Mouse (Mus musculus) monocyte, adult 5-6 weeks (primary cell): ENCODE measurements around the gene Fbln2. TPM values are rescaled to one million over a fixed set of nuclear protein-coding genes. Genes with fewer than 3 reads are reported as not detected.

Source experiments
- ATAC-seq: fragments of 153-309, 156-312 bp; replicated peaks from 2 replicates; pipeline ENCODE4 v1.8.0; 2017; ENCODE audit warnings: mild to moderate bottlenecking; ENCODE audit not compliant: low TSS enrichment, insufficient number of reproducible peaks, severe bottlenecking, poor library complexity, low FRiP score
- total RNA-seq: library from RNA; stranded (forward); fragments of 200-1000, 200-491, 200-594 nt; gene quantifications from 3 replicates; pipeline ENCODE4 v1.2.3, GENCODE M21; 2017

The Fbln2 gene
- total RNA-seq, 1 experiment from 2014 or later, result not detected

GRCm38 (mm10) chr6:91220062-91220461, 7.8 kb downstream of the Fbln2 start:
- ATAC-seq, result no peak

DNA sequence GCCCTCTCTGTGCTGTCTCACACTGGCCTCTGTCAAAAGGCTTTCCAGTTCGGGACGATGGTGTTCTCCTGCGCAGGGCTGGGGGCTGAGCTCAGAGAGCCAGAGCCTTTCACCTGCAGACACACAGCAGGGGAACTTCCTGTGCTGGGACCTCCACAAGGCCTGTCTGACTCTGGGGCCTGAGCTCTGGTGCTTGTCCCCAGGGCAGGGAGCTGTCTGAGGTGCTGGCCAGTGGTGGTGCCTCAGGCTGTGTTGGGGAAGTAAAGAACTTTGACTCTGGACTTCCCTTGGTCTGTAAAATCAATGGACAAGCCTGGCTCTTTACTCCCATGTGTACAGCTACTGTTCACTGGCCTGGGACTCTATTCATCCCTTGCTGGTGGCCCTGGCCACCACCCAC, 8.8 kb downstream of the Fbln2 start:
- no peak for ATAC-seq

DNA sequence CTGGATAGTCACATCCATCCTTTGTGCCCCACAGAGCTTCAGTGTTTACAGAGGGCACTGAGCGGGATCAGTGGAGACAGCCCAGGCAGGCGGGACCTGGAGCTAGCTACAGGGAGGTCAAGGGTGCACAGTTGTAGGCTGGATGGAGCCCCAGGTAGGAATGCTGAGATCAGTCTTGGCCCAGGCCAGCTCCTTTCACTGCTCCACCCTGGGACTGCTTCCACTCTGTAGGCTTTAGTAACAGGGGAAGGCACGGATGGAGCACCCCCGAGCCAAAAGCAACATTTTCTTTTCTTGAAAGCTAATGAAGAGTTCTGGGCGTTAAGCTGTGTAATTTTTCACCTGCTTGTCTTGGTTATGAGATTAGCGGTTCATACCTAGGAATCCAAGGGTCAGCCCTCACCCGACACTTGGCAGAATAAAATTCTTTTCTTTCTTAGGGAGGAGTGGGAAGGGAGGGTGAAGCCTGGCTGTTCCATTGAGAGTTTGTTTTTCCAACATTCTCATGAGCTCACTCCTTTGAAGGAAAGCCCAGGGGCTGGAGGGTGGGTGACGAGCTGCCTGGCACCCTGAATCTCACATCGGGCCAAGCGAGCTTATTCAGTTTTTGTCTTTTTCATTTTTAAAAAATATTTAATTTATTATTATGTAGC, 10.6 kb downstream of the Fbln2 start:
- no peak for ATAC-seq

DNA sequence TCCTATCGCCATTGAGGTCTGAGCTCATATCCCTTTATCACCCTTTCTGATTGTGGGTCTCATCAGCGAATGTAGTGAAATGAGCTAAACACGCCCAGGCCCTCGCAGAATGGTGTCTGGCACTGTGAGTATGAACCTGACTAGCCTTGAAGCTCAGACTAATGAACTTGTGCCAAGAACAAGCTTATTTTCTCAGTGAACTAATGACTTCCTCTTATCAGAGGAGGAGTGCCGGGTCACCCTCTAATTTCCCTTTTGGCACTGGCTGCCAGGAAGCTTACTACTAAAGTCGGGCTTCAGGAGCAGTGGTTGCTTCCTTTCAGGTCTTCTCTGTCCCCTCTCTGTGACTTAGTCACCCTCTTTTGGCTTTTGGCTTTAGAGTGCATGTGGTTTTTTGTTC, 12.7 kb downstream of the Fbln2 start:
- no peak for ATAC-seq

DNA sequence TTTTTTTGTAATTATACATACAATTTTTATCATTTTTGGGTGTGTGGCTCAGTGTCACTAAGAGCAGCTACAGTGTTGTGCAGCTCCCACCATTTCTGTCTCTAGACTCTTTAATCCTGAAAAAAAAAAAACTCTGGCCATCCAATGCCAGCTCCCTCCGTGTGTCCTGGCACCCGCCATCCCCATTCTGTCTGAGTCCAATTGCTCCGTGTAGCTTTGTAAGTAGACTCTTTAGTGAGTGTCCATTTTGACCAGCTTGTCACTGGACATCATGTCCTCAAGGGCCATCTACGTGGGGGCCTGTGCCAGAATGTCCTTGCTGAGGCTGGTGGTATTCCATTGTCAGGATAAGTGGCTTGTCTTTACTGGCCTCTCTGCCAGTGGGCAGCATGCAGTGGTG, 13.1 kb downstream of the Fbln2 start:
- no peak for ATAC-seq

GRCm38 (mm10) chr6:91226058-91226457, 13.8 kb downstream of the Fbln2 start:
- no peak for ATAC-seq

- ATAC-seq, result no peak
Measured at GRCm38 (mm10) chr6:91228980-91229379, 16.7 kb downstream of the Fbln2 start.

DNA sequence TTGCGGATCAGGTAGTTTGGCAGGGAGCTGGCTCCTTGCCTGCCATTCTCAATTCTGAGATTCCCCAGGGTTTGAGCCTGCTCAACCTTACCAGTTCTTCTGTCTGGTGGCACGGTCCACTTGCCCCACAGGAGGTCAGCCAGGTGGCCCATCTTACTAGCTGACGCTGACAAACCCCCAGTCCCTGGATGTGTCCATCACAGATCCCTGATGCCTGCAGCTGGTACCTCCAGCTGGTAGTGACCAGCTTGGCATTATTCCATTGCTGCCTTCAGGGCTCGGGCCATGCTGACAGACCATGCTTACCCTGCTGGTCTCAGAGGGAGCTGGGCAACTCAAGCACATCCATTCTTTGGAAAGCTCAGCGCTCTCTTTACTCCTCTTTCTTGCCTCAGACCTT, 18.7 kb downstream of the Fbln2 start:
- ATAC-seq, result no peak

DNA sequence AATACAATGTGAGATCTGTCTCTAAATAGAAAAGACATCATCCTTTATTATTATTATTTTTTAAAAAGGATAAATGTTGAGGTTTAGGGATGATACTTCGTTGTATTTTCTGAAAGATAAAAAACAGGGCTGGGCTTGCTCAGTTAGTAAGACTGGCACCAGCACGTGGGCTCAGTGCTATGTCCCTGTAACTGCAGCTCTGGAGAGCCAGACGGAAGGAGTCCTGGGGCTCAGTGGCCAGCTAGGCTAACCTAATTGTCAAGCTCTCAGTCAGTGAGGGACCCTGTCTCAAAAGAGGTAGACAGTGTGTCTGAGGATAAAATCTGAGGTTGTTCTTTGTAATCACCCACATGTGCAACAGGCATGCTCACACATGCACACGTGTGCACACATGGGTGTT, 19.3 kb downstream of the Fbln2 start:
- ATAC-seq, result no peak

DNA sequence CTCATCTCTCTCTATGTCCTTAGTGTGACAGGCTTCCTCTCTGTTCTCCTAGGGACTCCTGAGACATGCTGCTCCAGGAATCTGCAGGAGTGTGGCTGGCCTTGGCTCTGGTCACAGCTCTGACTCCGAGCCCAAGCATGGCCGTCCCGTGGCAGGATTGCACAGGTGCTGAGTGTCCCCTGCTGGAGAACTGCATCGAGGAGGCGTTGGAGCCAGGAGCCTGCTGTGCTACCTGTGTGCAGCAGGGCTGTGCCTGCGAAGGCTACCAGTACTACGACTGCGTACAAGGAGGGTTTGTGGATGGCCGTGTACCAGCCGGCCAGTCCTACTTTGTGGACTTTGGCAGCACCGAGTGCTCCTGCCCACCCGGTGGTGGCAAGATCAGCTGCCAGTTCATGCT, 20.8 kb downstream of the Fbln2 start:
- ATAC-seq, result no peak

GRCm38 (mm10) chr6:91233424-91234015, 21.3 kb downstream of the Fbln2 start:
- ATAC-seq, result no peak

DNA sequence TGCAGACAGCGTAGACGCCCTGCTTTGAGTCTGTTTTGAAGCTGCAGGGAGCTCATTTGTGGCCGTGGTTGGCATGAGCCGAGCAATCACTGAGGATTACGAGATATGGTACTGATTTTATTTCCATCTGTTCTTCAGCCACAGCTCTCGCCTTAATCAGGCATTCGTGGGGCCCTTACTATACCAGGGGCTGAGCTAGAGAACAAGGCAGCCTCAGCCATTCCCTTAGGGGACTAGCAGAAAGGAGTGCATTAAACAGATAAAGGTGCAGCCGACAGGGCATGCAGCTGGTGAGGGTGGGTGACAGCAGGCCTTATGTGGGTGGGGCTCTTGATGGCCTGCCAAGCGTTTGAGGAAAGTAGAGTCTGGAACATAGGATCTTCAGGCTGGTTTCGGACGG, 23.8 kb downstream of the Fbln2 start:
- no peak for ATAC-seq

GRCm38 (mm10) chr6:91236429-91236828, 24.2 kb downstream of the Fbln2 start:
- no peak for ATAC-seq

DNA sequence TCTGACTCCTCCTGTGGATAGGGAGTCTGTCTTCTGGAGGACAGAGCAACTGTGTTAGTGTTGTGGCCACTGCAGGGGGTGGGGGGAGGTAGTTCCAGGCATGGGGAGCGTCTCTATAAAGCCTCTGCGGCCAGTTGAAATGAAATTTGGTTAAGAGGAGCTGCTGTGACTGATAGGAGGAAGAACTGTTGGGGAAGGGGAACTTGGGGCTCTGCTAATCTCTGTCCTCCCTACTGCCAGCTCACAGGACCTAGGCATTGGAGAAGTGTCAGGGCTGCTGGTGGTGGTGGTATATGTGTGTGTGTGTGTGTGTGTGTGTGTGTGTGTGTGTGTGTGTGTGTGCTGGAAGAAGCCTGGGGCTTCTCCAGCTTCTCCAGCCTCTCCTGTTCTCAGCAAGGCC, 25.0 kb downstream of the Fbln2 start:
- ATAC-seq, result no peak

DNA sequence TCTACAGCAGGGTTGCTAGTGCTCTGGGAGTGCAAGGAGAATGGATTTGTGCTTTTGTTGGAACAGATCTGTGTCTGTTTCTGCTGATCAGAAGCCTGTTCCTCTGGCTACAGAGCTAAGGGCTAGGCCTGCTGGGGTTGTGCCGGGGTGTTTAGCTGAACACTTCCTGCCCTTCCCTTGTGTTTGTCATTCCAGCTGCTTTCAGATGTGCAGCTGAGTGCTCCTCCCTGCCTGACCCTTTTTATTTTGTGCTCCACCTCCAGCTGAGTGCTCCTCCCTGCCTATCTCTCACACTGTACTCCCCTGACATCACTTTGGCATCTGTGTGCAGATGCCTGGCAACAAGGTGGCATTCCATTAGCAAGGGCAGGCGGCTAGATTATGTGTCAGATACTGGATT, 28.3 kb downstream of the Fbln2 start:
- no peak for ATAC-seq

- no peak for ATAC-seq
Measured at GRCm38 (mm10) chr6:91240964-91241363, 28.7 kb downstream of the Fbln2 start.

DNA sequence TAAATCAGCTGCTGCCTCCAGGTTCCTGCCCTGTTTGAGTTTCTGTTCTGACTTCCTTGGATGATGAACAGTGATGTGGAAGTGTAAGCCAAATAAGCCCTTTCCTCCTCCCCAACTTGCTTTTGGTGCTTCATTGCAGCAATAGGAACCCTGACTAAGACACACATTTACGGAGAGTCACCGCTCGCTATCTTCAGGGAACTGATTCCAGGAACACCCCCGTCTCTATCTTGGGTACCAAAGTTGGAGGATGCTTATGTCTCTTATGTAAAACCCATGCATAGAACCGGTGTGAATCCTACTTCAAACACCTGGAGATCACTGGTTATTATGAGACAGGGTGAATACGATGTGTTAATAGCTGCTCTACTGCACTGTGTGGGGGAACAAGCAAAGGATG, 31.1 kb downstream of the Fbln2 start:
- no peak for ATAC-seq

DNA sequence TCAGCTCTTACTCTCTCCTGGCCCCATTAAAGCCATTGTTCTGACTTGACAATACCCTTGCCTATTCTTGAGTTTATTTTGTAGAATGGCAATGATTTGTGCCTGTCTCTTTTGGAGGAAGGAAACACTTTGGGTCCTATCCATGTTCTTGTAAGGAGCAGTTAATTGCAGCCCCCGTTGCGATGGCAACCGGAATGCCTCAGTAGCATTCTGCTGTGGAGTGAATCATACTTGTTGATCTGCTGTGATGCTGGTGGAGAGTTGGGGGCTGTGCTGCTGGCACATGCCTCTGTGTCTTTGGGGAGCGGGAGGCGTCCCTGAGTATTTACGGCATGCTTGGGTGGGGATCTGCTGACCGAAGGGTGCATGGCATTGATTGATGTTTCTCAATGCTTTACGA, 32.1 kb downstream of the Fbln2 start:
- ATAC-seq, result no peak

DNA sequence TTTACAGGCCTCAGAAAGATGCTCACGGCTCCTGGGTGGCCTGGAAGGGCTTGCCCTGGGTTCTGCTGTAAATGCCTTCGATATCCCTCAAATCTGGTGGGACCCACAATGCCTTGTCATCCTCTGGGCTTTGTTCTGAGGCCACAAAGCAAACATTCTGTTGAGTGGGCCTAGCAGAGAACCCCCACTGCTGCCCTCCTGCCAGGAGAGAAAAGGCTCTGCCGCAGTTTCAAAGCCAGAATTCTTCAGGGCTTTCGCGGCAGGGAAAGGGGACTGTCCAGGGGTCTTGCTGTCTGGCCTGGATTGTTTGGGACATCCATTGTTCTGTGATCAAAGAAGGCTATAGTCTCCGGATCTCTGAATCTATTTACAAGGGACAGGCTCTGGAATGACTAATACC, 33.1 kb downstream of the Fbln2 start:
- ATAC-seq, result no peak

DNA sequence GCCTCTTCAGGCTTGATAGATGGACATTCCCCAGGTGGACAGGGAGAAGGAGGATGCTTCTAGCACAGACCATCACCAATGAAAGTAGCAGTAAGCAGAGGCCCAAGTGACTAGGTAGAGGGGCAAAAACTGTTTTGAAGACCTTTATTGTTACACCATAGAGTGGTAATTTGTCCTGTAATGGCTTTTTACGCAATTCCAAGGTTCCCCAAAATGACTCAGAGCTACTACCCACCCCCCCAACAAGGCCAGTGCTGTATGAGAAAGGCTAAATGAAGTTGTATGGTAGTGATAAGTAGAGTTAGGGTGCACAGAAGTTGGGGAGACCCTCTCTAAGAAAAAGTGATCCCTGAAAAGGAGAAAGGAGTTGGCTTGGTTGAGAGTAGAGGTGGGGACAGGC, 35.1 kb downstream of the Fbln2 start:
- ATAC-seq, result no peak

DNA sequence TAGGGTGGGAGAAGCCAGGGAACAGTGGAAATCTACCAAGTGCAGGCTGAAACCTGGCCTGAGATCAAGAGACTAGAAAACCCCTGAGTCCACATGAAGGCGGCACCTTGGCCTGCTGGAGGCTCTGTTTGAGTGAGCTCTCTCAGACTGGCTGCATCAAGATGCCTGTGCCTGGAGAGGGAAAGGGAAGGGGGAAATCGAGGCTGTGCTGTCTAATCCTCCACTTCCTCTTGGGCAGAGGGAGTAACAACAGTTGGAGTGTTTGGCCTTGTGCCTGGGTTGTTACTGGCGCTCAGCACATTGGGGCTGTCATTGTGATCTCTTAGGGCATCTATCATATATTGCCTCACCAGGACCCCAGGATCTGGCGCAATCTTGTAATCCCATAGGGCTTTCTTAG, 36.4 kb downstream of the Fbln2 start:
- no peak for ATAC-seq
